Mouse (Mus musculus): ENCODE measurements around the gene Syn3. TPM values are rescaled to one million over a fixed set of nuclear protein-coding genes. Genes with fewer than 3 reads are reported as not detected.
A peak's percentile ranks its signal among the peaks of the same experiment; 100 is the strongest.

Syn3 gene
- polyA plus RNA-seq, 1 experiment from 2014 or later, result 5.9 TPM

- Histone ChIP-seq H3K4me1 (replicated peaks; ENCODE audit: insufficient read depth, low read length) (no peaks in the 10 kb centered on the region), H3K27me3 (ENCODE audit: insufficient read depth, low read length) (no peaks in the 10 kb centered on the region), H3K36me3 (ENCODE audit: insufficient read depth, low read length) (no peaks in the 10 kb centered on the region), H3K9ac (ENCODE audit: low read depth, low read length) (no peak overlapping the region), H3K9me3 (replicated peaks; ENCODE audit: low read length) (no peaks in the 10 kb centered on the region), H3K27ac (no peak overlapping the region), H3K4me3 (replicated peaks; ENCODE audit: low read depth, low read length) (no peak overlapping the region), H3K4me2 (ENCODE audit: low read length) (no peak overlapping the region)
- no peak for ATAC-seq (replicated peaks; ENCODE audit: low FRiP score, low read depth)
- DNase-seq (ENCODE audit: low spot score), result no peak
- no peak for TF ChIP-seq CTCF (IDR thresholded peaks at IDR 0.05; ENCODE audit: low read depth)
Observed at GRCm38 (mm10) chr10:86371561-86371960, 127.1 kb downstream of the Syn3 start.

- no peak for TF ChIP-seq CTCF (IDR thresholded peaks at IDR 0.05; ENCODE audit: low read depth)
- no peak for DNase-seq (ENCODE audit: low spot score)
- no peak overlapping the region for H3K4me3 ChIP-seq (replicated peaks; ENCODE audit: low read depth, low read length)
- peak overlapping the region; percentile 16; the same call in 1 of the 2 replicates for H3K4me2 ChIP-seq (ENCODE audit: low read length)
- no peak for ATAC-seq (replicated peaks; ENCODE audit: low FRiP score, low read depth)
- H3K9me3 ChIP-seq (replicated peaks; ENCODE audit: low read length), result no peaks in the 10 kb centered on the region
- no peak overlapping the region for H3K9ac ChIP-seq (ENCODE audit: low read depth, low read length)
- H3K4me1 ChIP-seq (replicated peaks; ENCODE audit: insufficient read depth, low read length), result peaks cover 15% of the 10 kb centered on the region
- no peaks in the 10 kb centered on the region for H3K36me3 ChIP-seq (ENCODE audit: insufficient read depth, low read length)
- WGBS, result 68% methylated on average over 4 of the region's 4 CpGs
- H3K27ac ChIP-seq, result no peak overlapping the region
- H3K27me3 ChIP-seq (ENCODE audit: insufficient read depth, low read length), result no peaks in the 10 kb centered on the region
Observed at GRCm38 (mm10) chr10:86369346-86369745, 129.3 kb downstream of the Syn3 start.

GRCm38 (mm10) chr10:86368811-86369210 is 129.9 kb downstream of the Syn3 start:
- DNase-seq (ENCODE audit: low spot score) (peak; percentile 94), ATAC-seq (replicated peaks; ENCODE audit: low FRiP score, low read depth) (no peak)
- H3K27me3 ChIP-seq (ENCODE audit: insufficient read depth, low read length), result no peaks in the 10 kb centered on the region
- no peak overlapping the region for H3K9ac ChIP-seq (ENCODE audit: low read depth, low read length)
- no peak for TF ChIP-seq CTCF (IDR thresholded peaks at IDR 0.05; ENCODE audit: low read depth)
- H3K4me2 ChIP-seq (ENCODE audit: low read length), result peak overlapping the region; percentile 16; the same call in 1 of the 2 replicates
- WGBS, result 17% methylated on average over 12 of the region's 12 CpGs
- H3K4me3 ChIP-seq (replicated peaks; ENCODE audit: low read depth, low read length), result no peak overlapping the region
- H3K4me1 ChIP-seq (replicated peaks; ENCODE audit: insufficient read depth, low read length), result peaks cover 16% of the 10 kb centered on the region
- no peaks in the 10 kb centered on the region for H3K9me3 ChIP-seq (replicated peaks; ENCODE audit: low read length)
- no peaks in the 10 kb centered on the region for H3K36me3 ChIP-seq (ENCODE audit: insufficient read depth, low read length)
- H3K27ac ChIP-seq, result no peak overlapping the region

- no peaks in the 10 kb centered on the region for H3K9me3 ChIP-seq (replicated peaks; ENCODE audit: low read length)
- ATAC-seq (replicated peaks; ENCODE audit: low FRiP score, low read depth) (no peak), DNase-seq (ENCODE audit: low spot score) (no peak)
- H3K27ac ChIP-seq, result no peak overlapping the region
- H3K4me2 ChIP-seq (ENCODE audit: low read length), result no peak overlapping the region
- no peak overlapping the region for H3K4me3 ChIP-seq (replicated peaks; ENCODE audit: low read depth, low read length)
- 88% methylated on average over 4 of the region's 4 CpGs for WGBS
- H3K4me1 ChIP-seq (replicated peaks; ENCODE audit: insufficient read depth, low read length), result peaks cover 18% of the 10 kb centered on the region
- no peaks in the 10 kb centered on the region for H3K27me3 ChIP-seq (ENCODE audit: insufficient read depth, low read length)
- no peak overlapping the region for H3K9ac ChIP-seq (ENCODE audit: low read depth, low read length)
- TF ChIP-seq CTCF (IDR thresholded peaks at IDR 0.05; ENCODE audit: low read depth), result no peak
- H3K36me3 ChIP-seq (ENCODE audit: insufficient read depth, low read length), result no peaks in the 10 kb centered on the region
Observed at GRCm38 (mm10) chr10:86367346-86367745, 131.3 kb downstream of the Syn3 start.

GRCm38 (mm10) chr10:86365632-86366092 is 133.0 kb downstream of the Syn3 start:
- Histone ChIP-seq H3K4me2 (ENCODE audit: low read length) (no peak overlapping the region), H3K4me1 (replicated peaks; ENCODE audit: insufficient read depth, low read length) (peaks cover 18% of the 10 kb centered on the region), H3K9me3 (replicated peaks; ENCODE audit: low read length) (no peaks in the 10 kb centered on the region), H3K9ac (ENCODE audit: low read depth, low read length) (no peak overlapping the region), H3K36me3 (ENCODE audit: insufficient read depth, low read length) (no peaks in the 10 kb centered on the region), H3K27me3 (ENCODE audit: insufficient read depth, low read length) (no peaks in the 10 kb centered on the region), H3K27ac (0 out of 2 replicates have a peak overlapping the region, but pooled peaks have one; percentile 19), H3K4me3 (replicated peaks; ENCODE audit: low read depth, low read length) (no peak overlapping the region)
- TF ChIP-seq CTCF (IDR thresholded peaks at IDR 0.05; ENCODE audit: low read depth), result 0 out of 2 replicates have a peak, but pooled peaks have one; percentile 1
- ATAC-seq (replicated peaks; ENCODE audit: low FRiP score, low read depth), result peak; percentile 78
- peak; percentile 84 for DNase-seq (ENCODE audit: low spot score)
- 12% methylated on average over 5 of the region's 5 CpGs for WGBS

- DNase-seq (ENCODE audit: low spot score), result no peak
- no peak overlapping the region for H3K4me3 ChIP-seq (replicated peaks; ENCODE audit: low read depth, low read length)
- H3K4me2 ChIP-seq (ENCODE audit: low read length), result no peak overlapping the region
- peaks cover 18% of the 10 kb centered on the region for H3K4me1 ChIP-seq (replicated peaks; ENCODE audit: insufficient read depth, low read length)
- no peaks in the 10 kb centered on the region for H3K27me3 ChIP-seq (ENCODE audit: insufficient read depth, low read length)
- no peak for ATAC-seq (replicated peaks; ENCODE audit: low FRiP score, low read depth)
- H3K27ac ChIP-seq, result no peak overlapping the region
- TF ChIP-seq CTCF (IDR thresholded peaks at IDR 0.05; ENCODE audit: low read depth), result no peak
- no peaks in the 10 kb centered on the region for H3K9me3 ChIP-seq (replicated peaks; ENCODE audit: low read length)
- H3K36me3 ChIP-seq (ENCODE audit: insufficient read depth, low read length), result no peaks in the 10 kb centered on the region
- H3K9ac ChIP-seq (ENCODE audit: low read depth, low read length), result no peak overlapping the region
- 80% methylated on average over 8 of the region's 8 CpGs for WGBS
Observed at GRCm38 (mm10) chr10:86363669-86364309, 134.9 kb downstream of the Syn3 start.

Measured in kidney, postnatal 0 days (tissue).